Mouse (Mus musculus): Measurements from ENCODE around the gene Defb22.

The Defb22 gene

GRCm38 (mm10) chr2:152439833-152440232 lies 50.1 kb downstream of the Defb22 start:
- DNase-seq (ENCODE audit: low read depth, low spot score): no peak

DNA sequence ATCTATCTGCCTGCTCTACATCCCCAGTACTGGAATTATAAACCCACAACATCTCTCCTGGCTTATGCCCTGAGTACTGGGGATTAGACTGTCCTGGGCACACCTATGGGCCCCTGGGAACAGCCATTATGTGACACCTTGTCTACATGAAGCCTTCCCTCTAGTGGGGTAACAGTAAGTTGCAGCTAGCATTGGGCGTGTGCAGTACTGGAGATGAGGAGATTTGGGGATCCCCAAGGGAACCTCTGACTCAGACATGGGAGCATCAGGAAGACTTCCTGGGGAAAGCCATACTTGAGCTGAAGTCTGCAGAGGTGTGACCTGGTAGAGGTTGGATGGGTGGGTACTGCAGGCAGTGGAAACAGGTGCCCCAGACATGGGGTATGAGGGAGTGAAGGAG lies 51.0 kb downstream of the Defb22 start:
- no peak for DNase-seq (ENCODE audit: low read depth, low spot score)

DNA sequence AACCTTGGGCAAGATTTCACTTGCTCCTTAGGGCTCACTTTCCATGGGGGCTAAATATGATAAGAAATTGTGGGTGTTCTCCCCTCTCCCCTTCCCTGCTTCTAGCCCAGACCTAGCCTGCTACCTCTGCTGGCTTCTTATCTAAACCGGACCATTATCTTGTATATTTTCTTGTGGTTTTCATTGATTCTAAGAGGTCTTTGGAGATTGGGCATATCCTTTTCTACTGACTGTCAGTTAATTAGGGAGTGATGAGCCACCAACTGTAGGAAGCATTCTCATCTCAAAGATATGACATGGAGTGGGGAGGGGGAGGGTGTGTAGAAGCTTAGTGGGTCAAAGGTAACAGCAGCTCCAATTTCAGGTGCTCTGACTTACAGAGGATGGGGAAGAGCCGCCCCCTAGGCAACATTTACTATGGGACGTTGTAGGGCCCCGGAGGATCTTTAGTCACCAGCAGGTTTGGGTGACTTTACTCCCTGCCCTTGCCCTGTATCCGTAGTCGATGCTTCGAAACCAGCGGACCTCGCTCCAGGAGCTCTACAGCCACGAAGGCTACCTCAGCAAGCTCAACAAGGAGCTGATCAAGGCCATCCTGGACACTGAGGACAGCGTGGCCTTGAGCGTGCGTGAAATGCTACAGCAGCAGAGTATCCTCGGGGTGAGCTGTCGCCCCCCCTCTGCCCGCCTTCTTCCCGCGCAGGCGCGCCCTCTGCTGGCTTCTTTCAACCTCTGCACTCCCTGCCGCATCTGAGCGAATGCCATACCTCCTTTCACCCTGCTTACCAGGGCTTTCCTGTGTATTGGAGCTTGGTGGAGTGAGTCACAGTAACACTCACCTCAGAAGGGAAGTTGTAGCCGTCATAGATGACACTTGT lies 52.7 kb downstream of the Defb22 start:
- DNase-seq (ENCODE audit: low read depth, low spot score): peak; percentile 52

- no peak for DNase-seq (ENCODE audit: low read depth, low spot score)
Observed at GRCm38 (mm10) chr2:152436405-152436901, 53.5 kb downstream of the Defb22 start.
